Mouse (Mus musculus) testis, adult 2 months (tissue): ENCODE results near the gene Hoxa3.

Experiments used
- CTCF ChIP-seq: fragments of 200-500 bp; IDR thresholded peaks from 2 replicates; pipeline ENCODE4 v1.5.1; 2012; ENCODE audit warnings: low read depth, mild to moderate bottlenecking, inconsistent platforms, low read length, moderate library complexity; ENCODE audit not compliant: control insufficient read depth, insufficient read depth, insufficient replicate concordance
- POLR2A ChIP-seq: fragments of 200-500 bp; IDR thresholded peaks from 2 replicates; pipeline ENCODE4 v1.6.1; 2012; ENCODE audit warnings: low read depth, mild to moderate bottlenecking, inconsistent platforms, low read length, moderate library complexity; ENCODE audit not compliant: control insufficient read depth

DNA sequence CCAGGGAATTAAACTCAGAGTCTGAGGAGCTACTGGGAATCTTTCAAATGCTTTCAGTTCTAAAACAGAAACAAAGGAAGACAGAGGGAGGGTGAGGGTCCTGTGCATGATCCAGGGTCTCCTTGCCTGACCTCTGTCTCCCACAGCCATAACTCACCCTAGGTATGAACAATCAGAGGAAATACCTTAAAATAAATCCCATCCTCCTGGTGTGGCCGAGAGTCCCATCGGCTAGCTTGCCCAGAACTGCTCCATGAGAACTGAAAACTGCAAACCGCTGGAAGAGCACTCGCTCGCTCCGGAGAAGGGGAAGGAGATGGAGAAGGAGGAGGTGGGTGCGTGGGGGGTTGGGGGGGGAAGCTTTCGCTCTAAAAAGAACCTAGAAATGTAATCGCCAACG, 33.4 kb downstream of the Hoxa3 start:
- TF ChIP-seq CTCF (no peak), POLR2A (no peak)
